Mouse (Mus musculus): Measurements from ENCODE around the gene Tcf21.

DNA sequence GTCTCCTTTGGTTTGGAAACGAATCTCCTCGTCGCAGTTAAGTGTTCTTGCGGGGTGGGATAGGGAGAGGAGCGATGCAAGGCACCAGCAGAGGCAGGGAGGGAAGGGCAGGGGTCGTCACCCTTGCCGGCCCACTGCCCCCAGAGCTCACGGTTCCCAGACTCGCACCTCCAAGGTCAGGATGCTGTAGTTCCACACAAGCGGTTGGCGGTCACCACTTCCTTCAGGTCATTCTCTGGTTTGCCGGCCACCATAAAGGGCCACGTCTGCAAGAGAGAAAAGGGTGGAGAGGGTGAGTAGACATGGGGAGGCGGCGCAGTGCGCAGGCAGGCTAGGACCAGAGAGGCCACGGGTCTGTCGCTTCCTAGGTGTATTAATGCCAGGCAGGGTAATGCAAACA, 2.4 kb downstream of the Tcf21 start:
- no peak for TF ChIP-seq CTCF (IDR thresholded peaks at IDR 0.05; ENCODE audit: extremely low read depth, insufficient read depth, insufficient read length, insufficient replicate concordance)
- TF ChIP-seq POLR2A (IDR thresholded peaks at IDR 0.05; ENCODE audit: low read depth, low read length) = no peak

Data from spleen, adult 2 months (tissue).